Mouse (Mus musculus): ENCODE measurements around the gene Rbm25. TPM values are rescaled to one million over a fixed set of nuclear protein-coding genes. Genes with fewer than 3 reads are reported as not detected.

The Rbm25 gene
- polyA plus RNA-seq, 1 experiment: 25.8 TPM

DNA sequence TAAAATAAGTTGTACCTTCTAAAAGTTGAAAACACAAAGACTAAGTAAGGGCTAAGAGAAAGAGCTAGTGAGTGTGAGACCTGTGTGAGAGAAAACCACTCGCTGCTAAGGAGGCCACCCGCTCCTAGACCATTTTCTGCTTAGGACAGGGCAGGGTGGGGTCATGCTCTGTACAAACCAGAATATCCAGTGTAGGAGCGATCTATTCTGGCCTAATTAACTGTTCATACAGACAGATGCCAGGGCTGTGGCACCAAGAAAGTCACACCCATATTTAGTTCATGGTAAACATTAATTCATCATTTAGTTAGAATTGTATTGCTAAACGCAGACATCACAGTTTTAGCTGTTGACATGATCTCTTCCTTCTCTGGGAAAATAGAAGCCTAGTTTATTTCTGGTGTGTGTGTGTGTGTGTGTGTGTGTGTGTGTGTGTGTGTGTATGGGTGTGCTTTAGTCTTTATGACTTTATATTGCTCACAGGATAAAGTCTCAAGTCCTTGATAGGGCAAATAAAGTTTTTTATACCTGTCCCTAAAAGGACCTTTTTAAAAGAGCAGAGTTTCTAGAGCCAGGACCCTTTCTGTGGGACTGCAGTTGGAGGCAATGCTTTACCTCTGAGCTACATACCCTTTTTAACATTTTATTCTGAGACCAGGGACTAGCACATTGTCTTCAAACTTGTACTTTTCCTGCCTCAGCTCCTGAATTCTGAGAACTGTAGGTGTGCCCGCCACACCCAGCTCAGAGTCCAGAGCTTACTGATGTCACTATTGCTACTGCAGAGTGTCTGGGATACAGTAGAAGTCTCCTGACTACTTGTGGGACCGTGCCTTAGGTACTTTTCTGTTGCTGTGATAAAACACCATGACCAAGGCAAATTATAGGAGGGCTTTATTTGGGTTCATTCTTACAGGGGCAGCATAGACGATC, 77.4 kb downstream of the Rbm25 start:
- H3K27me3 ChIP-seq (ENCODE audit: control insufficient read depth, insufficient read depth, insufficient read length): no peaks in the 10 kb centered on the region
- TF ChIP-seq FOSL1 (IDR thresholded peaks at IDR 0.05; ENCODE audit: insufficient read depth, low read length, poor library complexity, severe bottlenecking): no peak
- TF ChIP-seq MAX (IDR thresholded peaks at IDR 0.05): no peak
- TF ChIP-seq CTCF (IDR thresholded peaks at IDR 0.05; ENCODE audit: control insufficient read depth, insufficient read depth, insufficient read length): no peak
- no peak for TF ChIP-seq USF1 (IDR thresholded peaks at IDR 0.05; ENCODE audit: low read depth)
- no peak for TF ChIP-seq MYOG (IDR thresholded peaks at IDR 0.05; ENCODE audit: control insufficient read depth, extremely low read depth, insufficient read length)
- no peak for TF ChIP-seq CEBPB (IDR thresholded peaks at IDR 0.05; ENCODE audit: low read depth)
- no peak for TF ChIP-seq MYOD1 (IDR thresholded peaks at IDR 0.05; ENCODE audit: control insufficient read depth, insufficient read length, low read depth)
- no peak overlapping the region for H3K4me3 ChIP-seq (ENCODE audit: insufficient read depth, poor library complexity, severe bottlenecking)
- no peaks in the 10 kb centered on the region for H3K79me3 ChIP-seq (ENCODE audit: low read depth)
- no peak overlapping the region for H3ac ChIP-seq (ENCODE audit: control insufficient read depth, insufficient read length, low read depth)
- peaks cover 15% of the 10 kb centered on the region for H3K36me3 ChIP-seq (ENCODE audit: control insufficient read depth, insufficient read depth)
- no peaks in the 10 kb centered on the region for H3K79me2 ChIP-seq (ENCODE audit: control insufficient read depth, insufficient read depth)

DNA sequence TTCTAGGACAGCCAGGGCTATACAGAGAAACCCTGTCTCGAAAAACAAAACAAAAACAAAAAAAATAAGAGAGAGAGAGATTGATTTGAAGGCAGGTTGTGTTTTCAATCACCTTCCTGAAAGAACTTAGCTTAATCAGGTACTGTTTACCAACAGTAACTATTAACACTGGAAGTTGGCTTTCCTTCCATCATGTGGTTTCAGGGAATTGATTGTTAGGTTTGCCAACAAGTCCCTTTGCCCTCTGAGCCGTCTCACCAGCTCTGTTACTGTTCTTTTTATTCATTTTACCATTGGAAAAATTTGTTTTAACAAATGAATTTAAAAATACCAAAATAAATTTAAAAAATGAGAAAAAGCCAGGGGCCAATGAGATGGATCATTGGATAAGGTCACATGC, 78.9 kb downstream of the Rbm25 start:
- H3K79me2 ChIP-seq (ENCODE audit: control insufficient read depth, insufficient read depth): no peaks in the 10 kb centered on the region
- H3K27me3 ChIP-seq (ENCODE audit: control insufficient read depth, insufficient read depth, insufficient read length): no peaks in the 10 kb centered on the region
- H3K4me3 ChIP-seq (ENCODE audit: insufficient read depth, poor library complexity, severe bottlenecking): no peak overlapping the region
- H3K79me3 ChIP-seq (ENCODE audit: low read depth): no peaks in the 10 kb centered on the region
- no peak overlapping the region for H3ac ChIP-seq (ENCODE audit: control insufficient read depth, insufficient read length, low read depth)
- H3K36me3 ChIP-seq (ENCODE audit: control insufficient read depth, insufficient read depth): peaks cover 29% of the 10 kb centered on the region
- TF ChIP-seq FOSL1 (IDR thresholded peaks at IDR 0.05; ENCODE audit: insufficient read depth, low read length, poor library complexity, severe bottlenecking) (no peak), MAX (IDR thresholded peaks at IDR 0.05) (no peak), MYOD1 (IDR thresholded peaks at IDR 0.05; ENCODE audit: control insufficient read depth, insufficient read length, low read depth) (no peak), USF1 (IDR thresholded peaks at IDR 0.05; ENCODE audit: low read depth) (no peak), CEBPB (IDR thresholded peaks at IDR 0.05; ENCODE audit: low read depth) (no peak), MYOG (IDR thresholded peaks at IDR 0.05; ENCODE audit: control insufficient read depth, extremely low read depth, insufficient read length) (no peak), CTCF (IDR thresholded peaks at IDR 0.05; ENCODE audit: control insufficient read depth, insufficient read depth, insufficient read length) (no peak)

DNA sequence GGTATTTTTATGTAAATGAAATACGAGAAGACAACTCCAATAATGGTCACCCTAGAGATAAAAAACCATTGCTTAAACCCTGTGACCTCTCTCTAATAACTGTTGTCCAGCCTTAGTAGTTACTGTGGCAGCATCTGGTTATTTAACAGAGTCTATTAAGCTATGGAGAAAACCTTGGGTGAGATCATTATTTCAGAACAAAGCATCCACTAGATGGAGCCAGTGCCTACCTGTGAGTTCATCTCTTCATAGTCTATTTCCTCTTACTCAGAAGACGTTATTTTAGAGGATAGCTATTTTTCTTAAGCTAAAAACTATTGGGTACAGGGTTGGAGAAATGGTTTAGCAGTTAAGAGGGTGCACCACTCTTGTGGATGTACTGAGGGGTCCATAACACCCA, 82.7 kb downstream of the Rbm25 start:
- no peak for TF ChIP-seq MAX (IDR thresholded peaks at IDR 0.05)
- TF ChIP-seq MYOD1 (IDR thresholded peaks at IDR 0.05; ENCODE audit: control insufficient read depth, insufficient read length, low read depth): no peak
- no peak for TF ChIP-seq MYOG (IDR thresholded peaks at IDR 0.05; ENCODE audit: control insufficient read depth, extremely low read depth, insufficient read length)
- H3K36me3 ChIP-seq (ENCODE audit: control insufficient read depth, insufficient read depth): peaks cover 46% of the 10 kb centered on the region
- H3K27me3 ChIP-seq (ENCODE audit: control insufficient read depth, insufficient read depth, insufficient read length): no peaks in the 10 kb centered on the region
- no peaks in the 10 kb centered on the region for H3K79me3 ChIP-seq (ENCODE audit: low read depth)
- H3ac ChIP-seq (ENCODE audit: control insufficient read depth, insufficient read length, low read depth): no peak overlapping the region
- no peak overlapping the region for H3K4me3 ChIP-seq (ENCODE audit: insufficient read depth, poor library complexity, severe bottlenecking)
- H3K79me2 ChIP-seq (ENCODE audit: control insufficient read depth, insufficient read depth): no peaks in the 10 kb centered on the region

DNA sequence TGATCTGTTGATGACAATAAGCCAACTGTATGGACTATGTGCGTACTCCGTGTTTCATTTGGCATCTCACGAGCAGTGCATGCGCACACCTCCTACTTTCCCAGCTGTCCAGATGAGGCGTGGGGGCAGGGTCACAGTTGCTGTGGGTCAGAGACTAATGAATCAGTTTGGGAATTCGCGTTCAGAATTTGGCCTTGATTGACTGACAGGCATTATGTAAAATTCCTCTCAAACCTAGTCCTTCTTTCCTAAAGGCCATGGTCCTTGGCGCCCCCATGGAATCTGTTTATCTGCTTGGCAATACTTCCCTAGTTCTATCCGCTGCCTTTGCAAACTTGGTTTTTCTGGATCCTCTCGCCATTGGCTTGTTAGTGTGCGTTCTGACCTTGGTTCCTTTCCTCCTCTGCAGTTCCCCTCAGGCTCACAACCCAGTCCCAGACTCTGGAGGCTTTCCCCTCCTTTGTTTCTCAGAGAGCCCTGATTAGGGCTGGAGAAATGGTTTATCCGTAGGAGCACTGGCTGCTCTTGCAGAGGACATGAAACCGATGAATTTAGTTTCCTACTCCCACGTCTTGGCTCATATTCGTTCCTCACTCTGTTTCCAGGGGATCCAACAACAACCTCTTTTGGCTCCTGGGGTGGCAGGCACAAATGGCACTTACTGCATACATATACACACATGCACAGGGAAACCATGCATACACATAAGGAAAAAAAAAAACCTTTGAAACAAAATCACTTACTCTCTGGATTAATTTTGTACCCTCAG, 85.6 kb downstream of the Rbm25 start:
- Histone ChIP-seq H3K79me3 (ENCODE audit: low read depth) (no peaks in the 10 kb centered on the region), H3K4me3 (ENCODE audit: insufficient read depth, poor library complexity, severe bottlenecking) (no peak overlapping the region), H3K79me2 (ENCODE audit: control insufficient read depth, insufficient read depth) (no peaks in the 10 kb centered on the region), H3K27me3 (ENCODE audit: control insufficient read depth, insufficient read depth, insufficient read length) (no peaks in the 10 kb centered on the region), H3ac (ENCODE audit: control insufficient read depth, insufficient read length, low read depth) (no peak overlapping the region), H3K36me3 (ENCODE audit: control insufficient read depth, insufficient read depth) (peaks cover 71% of the 10 kb centered on the region)
- TF ChIP-seq FOSL1 (IDR thresholded peaks at IDR 0.05; ENCODE audit: insufficient read depth, low read length, poor library complexity, severe bottlenecking) (no peak), CEBPB (IDR thresholded peaks at IDR 0.05; ENCODE audit: low read depth) (no peak), MYOG (IDR thresholded peaks at IDR 0.05; ENCODE audit: control insufficient read depth, extremely low read depth, insufficient read length) (no peak), MAX (IDR thresholded peaks at IDR 0.05) (no peak), USF1 (IDR thresholded peaks at IDR 0.05; ENCODE audit: low read depth) (no peak), CTCF (IDR thresholded peaks at IDR 0.05; ENCODE audit: control insufficient read depth, insufficient read depth, insufficient read length) (no peak), MYOD1 (IDR thresholded peaks at IDR 0.05; ENCODE audit: control insufficient read depth, insufficient read length, low read depth) (no peak)

DNA sequence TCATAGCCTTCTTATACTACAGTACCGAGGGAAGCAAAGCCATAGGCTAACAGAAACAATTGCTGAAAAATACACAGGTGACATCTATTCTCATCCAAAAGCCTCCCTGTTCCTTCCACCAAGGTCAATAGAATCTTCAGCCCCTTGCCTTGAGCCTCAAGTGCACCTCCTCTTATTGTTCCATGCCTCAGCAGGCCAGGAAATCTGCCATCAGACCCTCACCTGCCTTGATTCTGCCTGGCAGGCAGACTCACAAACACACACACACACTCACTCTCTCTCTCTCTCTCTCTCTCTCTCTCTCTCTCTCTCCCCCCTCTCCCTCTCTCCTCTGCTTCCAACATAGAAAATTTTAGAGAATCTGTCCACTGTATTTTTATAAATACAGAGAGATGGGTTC, 88.4 kb downstream of the Rbm25 start:
- Histone ChIP-seq H3K27me3 (ENCODE audit: control insufficient read depth, insufficient read depth, insufficient read length) (no peaks in the 10 kb centered on the region), H3ac (ENCODE audit: control insufficient read depth, insufficient read length, low read depth) (no peak overlapping the region), H3K79me2 (ENCODE audit: control insufficient read depth, insufficient read depth) (no peaks in the 10 kb centered on the region), H3K79me3 (ENCODE audit: low read depth) (no peaks in the 10 kb centered on the region), H3K4me3 (ENCODE audit: insufficient read depth, poor library complexity, severe bottlenecking) (no peak overlapping the region), H3K36me3 (ENCODE audit: control insufficient read depth, insufficient read depth) (peaks cover 56% of the 10 kb centered on the region)
- TF ChIP-seq MYOD1 (IDR thresholded peaks at IDR 0.05; ENCODE audit: control insufficient read depth, insufficient read length, low read depth) (no peak), CEBPB (IDR thresholded peaks at IDR 0.05; ENCODE audit: low read depth) (no peak), MAX (IDR thresholded peaks at IDR 0.05) (no peak), USF1 (IDR thresholded peaks at IDR 0.05; ENCODE audit: low read depth) (no peak), MYOG (IDR thresholded peaks at IDR 0.05; ENCODE audit: control insufficient read depth, extremely low read depth, insufficient read length) (no peak), CTCF (IDR thresholded peaks at IDR 0.05; ENCODE audit: control insufficient read depth, insufficient read depth, insufficient read length) (no peak), FOSL1 (IDR thresholded peaks at IDR 0.05; ENCODE audit: insufficient read depth, low read length, poor library complexity, severe bottlenecking) (no peak)
